Mouse (Mus musculus) cerebellum, postnatal 36 days (tissue): ENCODE measurements around the gene Cxcl17.
"Not testable (repeated sequence)": the region's sequence is repeated elsewhere in the genome, so short reads cannot be mapped to it uniquely, and the experiment has no call there.

Source experiments
- DNase-seq, 2 experiments: peaks; one replicate each; pipeline ENCODE4 v3.0.0; 2021 to 2022; ENCODE audit warnings: mixed read lengths in 2 of 2

Gene Cxcl17

GRCm38 (mm10) chr7:25412833-25413441, at the start of gene Cxcl17:
Gene Cxcl17, minus strand, starts transcription at chr7:25412886.
- DNase-seq, result no peak

- not testable (repeated sequence) for DNase-seq
Observed at GRCm38 (mm10) chr7:25462033-25462337, 49.3 kb upstream of the Cxcl17 start.

GRCm38 (mm10) chr7:25461336-25462032, 48.8 kb upstream of the Cxcl17 start:
- not testable (repeated sequence) for DNase-seq

GRCm38 (mm10) chr7:25452103-25452502, 39.4 kb upstream of the Cxcl17 start:
- DNase-seq, result no peak

- no peak for DNase-seq
Observed at GRCm38 (mm10) chr7:25449913-25450890, 37.5 kb upstream of the Cxcl17 start.

- DNase-seq, result no peak
Observed at GRCm38 (mm10) chr7:25440816-25441153, 28.1 kb upstream of the Cxcl17 start.

- DNase-seq, result no peak
Observed at GRCm38 (mm10) chr7:25439978-25440815, 27.5 kb upstream of the Cxcl17 start.

- no peak for DNase-seq
Observed at GRCm38 (mm10) chr7:25439124-25439822, 26.6 kb upstream of the Cxcl17 start.

GRCm38 (mm10) chr7:25436704-25437103, 24.0 kb upstream of the Cxcl17 start:
- no peak for DNase-seq

GRCm38 (mm10) chr7:25436226-25436625, 23.5 kb upstream of the Cxcl17 start:
- no peak for DNase-seq

- DNase-seq, result no peak
Observed at GRCm38 (mm10) chr7:25435546-25435851, 22.8 kb upstream of the Cxcl17 start.

GRCm38 (mm10) chr7:25434654-25435545, 22.2 kb upstream of the Cxcl17 start:
- no peak for DNase-seq

- no peak for DNase-seq
Observed at GRCm38 (mm10) chr7:25433781-25434560, 21.3 kb upstream of the Cxcl17 start.

- no peak for DNase-seq
Observed at GRCm38 (mm10) chr7:25433007-25433541, 20.4 kb upstream of the Cxcl17 start.

GRCm38 (mm10) chr7:25432381-25432780, 19.7 kb upstream of the Cxcl17 start:
- no peak for DNase-seq

GRCm38 (mm10) chr7:25429886-25430784, 17.4 kb upstream of the Cxcl17 start:
- DNase-seq, result no peak

GRCm38 (mm10) chr7:25428321-25428720, 15.6 kb upstream of the Cxcl17 start:
- DNase-seq, result no peak

- DNase-seq, result no peak
Observed at GRCm38 (mm10) chr7:25427144-25427543, 14.5 kb upstream of the Cxcl17 start.

GRCm38 (mm10) chr7:25426380-25426779, 13.7 kb upstream of the Cxcl17 start:
- DNase-seq, result not testable (repeated sequence)
